9 mouse cellular contexts compared by ENCODE assay signal in the genomic region with DNA sequence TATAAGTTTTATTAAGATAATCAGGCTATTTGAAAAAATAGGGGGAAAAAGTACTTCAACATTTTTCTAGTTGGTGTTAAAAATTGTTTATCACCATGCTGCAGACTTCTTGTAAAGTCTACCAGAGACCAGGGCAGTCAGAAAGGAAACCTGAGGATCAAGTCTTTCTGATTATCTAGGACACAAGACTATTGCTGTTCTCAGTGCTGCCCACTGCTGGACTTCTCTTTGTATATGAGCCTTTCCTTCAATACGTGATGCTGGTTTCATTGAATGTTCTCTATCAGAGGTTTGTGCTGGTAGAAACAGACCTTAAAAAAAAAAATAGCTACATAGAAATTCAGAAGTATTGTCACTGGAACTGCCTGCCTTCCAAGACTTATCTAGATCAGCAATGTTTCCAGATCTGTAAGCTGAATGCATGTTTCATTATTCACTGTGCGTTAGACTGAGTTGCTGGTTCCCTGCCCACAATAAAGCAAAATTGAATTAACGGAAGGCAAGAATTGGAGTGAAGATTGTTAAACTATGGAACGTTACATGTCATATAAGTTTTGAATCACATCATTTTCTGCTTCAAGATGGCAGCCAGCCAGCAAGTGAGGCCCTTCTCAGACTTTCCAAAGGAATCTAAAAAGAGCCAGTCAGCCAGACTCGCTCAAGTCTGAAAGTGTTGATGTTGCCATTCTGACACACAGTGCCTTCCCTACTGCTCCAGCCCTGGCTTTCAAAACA. TPM values are rescaled to one million over a fixed set of nuclear protein-coding genes. Genes with fewer than 3 reads are reported as not detected.
A peak's percentile ranks its signal among the peaks of the same experiment; 100 is the strongest.
DNase-seq lines count a peak whose midpoint lies in the region; ATAC-seq and TF ChIP-seq lines count a peak whose summit lies in the region.
"Had no signal": no experiment of that assay in that cellular context is flagged by ENCODE, and none has a peak within 500 bp of the region (broad histone marks: within the 10 kb centered on the region; RNA-seq: fewer than 3 reads in every experiment).

No protein-coding gene starts in this region.

- H3K4me1 ChIP-seq in heart, embryonic 13.5 days: peaks cover 24% of the 10 kb centered on the region
- peaks cover 11% of the 10 kb centered on the region for H3K4me1 ChIP-seq in thymus, adult 2 months (replicated peaks; ENCODE audit: control insufficient read depth, insufficient read depth, low read length)
- H3K4me1 ChIP-seq in stomach, postnatal 0 days (replicated peaks; ENCODE audit: control insufficient read depth, insufficient read depth): no peaks in the 10 kb centered on the region
- no peaks in the 10 kb centered on the region for H3K4me1 ChIP-seq in forebrain, embryonic 13.5 days

- 60% methylated on average over 5 of the region's 5 CpGs for WGBS in heart, embryonic 13.5 days
- WGBS in thymus, adult 2 months: 92% methylated on average over 5 of the region's 5 CpGs
- WGBS in stomach, postnatal 0 days: 49% methylated on average over 5 of the region's 5 CpGs
- 80% methylated on average over 5 of the region's 5 CpGs for WGBS in forebrain, embryonic 13.5 days

- TF ChIP-seq EP300 in stomach, postnatal 0 days (optimal IDR thresholded peaks at IDR 0.05): no peak

- ATAC-seq in heart, embryonic 13.5 days (ENCODE audit: extremely low read depth, insufficient number of reproducible peaks, low FRiP score, low TSS enrichment): no peak
- no peak for ATAC-seq in stomach, postnatal 0 days (ENCODE audit: low FRiP score, low TSS enrichment)
- ATAC-seq in forebrain, embryonic 13.5 days: no peak
- ATAC-seq: activated CD4-positive, CD25-positive, alpha-beta regulatory T cell, adult 4 months had no signal

- no peak for TF ChIP-seq POLR2A in thymus, adult 2 months (IDR thresholded peaks at IDR 0.05; ENCODE audit: control insufficient read depth, extremely low read depth, insufficient read depth, low read length, poor library complexity)

- no peak overlapping the region for H3K4me3 ChIP-seq in heart, embryonic 13.5 days
- no peak overlapping the region for H3K4me3 ChIP-seq in thymus, adult 2 months (ENCODE audit: control insufficient read depth, insufficient read depth, low read length)
- H3K4me3 ChIP-seq in stomach, postnatal 0 days (ENCODE audit: low read depth, low read length): no peak overlapping the region
- no peak overlapping the region for H3K4me3 ChIP-seq in forebrain, embryonic 13.5 days

- H3K9ac ChIP-seq in heart, embryonic 13.5 days: no peak overlapping the region
- no peak overlapping the region for H3K9ac ChIP-seq in stomach, postnatal 0 days (ENCODE audit: low read length)
- H3K9ac ChIP-seq in forebrain, embryonic 13.5 days: no peak overlapping the region

- H3K4me2 ChIP-seq in heart, embryonic 13.5 days: no peak overlapping the region
- no peak overlapping the region for H3K4me2 ChIP-seq in stomach, postnatal 0 days (replicated peaks; ENCODE audit: low read depth)
- H3K4me2 ChIP-seq in forebrain, embryonic 13.5 days: no peak overlapping the region

- no peaks in the 10 kb centered on the region for H3K9me3 ChIP-seq in heart, embryonic 13.5 days
- H3K9me3 ChIP-seq in stomach, postnatal 0 days (ENCODE audit: control insufficient read depth, low read length): no peaks in the 10 kb centered on the region
- no peaks in the 10 kb centered on the region for H3K9me3 ChIP-seq in forebrain, embryonic 13.5 days (replicated peaks)

- DNase-seq in heart, adult 11 months: no peak
- peak; percentile 37 for DNase-seq in thymus, postnatal 4 days
- DNase-seq in thymus, adult 2 months: no peak
- peak; percentile 44 for DNase-seq in kidney, postnatal 14 days
- DNase-seq in stomach, postnatal 0 days (ENCODE audit: low spot score): peak; percentile 40
- DNase-seq in frontal cortex, adult 2 months (ENCODE audit: extremely low spot score in 1 of 2, low spot score in 1 of 2): no peak

- no peaks in the 10 kb centered on the region for H3K36me3 ChIP-seq in heart, embryonic 13.5 days
- H3K36me3 ChIP-seq in thymus, adult 2 months (ENCODE audit: control insufficient read depth, insufficient read depth, low read length): no peaks in the 10 kb centered on the region
- no peaks in the 10 kb centered on the region for H3K36me3 ChIP-seq in stomach, postnatal 0 days (ENCODE audit: control insufficient read depth, insufficient read depth, low read length)
- H3K36me3 ChIP-seq in forebrain, embryonic 13.5 days (ENCODE audit: poor library complexity, severe bottlenecking): no peaks in the 10 kb centered on the region

- no peaks in the 10 kb centered on the region for H3K27me3 ChIP-seq in heart, embryonic 13.5 days (replicated peaks)
- H3K27me3 ChIP-seq in thymus, adult 2 months (ENCODE audit: control insufficient read depth, insufficient read depth, low read length): no peaks in the 10 kb centered on the region
- no peaks in the 10 kb centered on the region for H3K27me3 ChIP-seq in stomach, postnatal 0 days (ENCODE audit: control insufficient read depth, insufficient read depth, low read length)
- no peaks in the 10 kb centered on the region for H3K27me3 ChIP-seq in forebrain, embryonic 13.5 days

- peak overlapping the region; percentile 42; the same call in 1 of the 2 replicates for H3K27ac ChIP-seq in heart, embryonic 13.5 days (replicated peaks)
- H3K27ac ChIP-seq in thymus, adult 2 months (ENCODE audit: control insufficient read depth, insufficient read depth, low read length): no peak overlapping the region
- H3K27ac ChIP-seq in stomach, postnatal 0 days (replicated peaks): no peak overlapping the region
- H3K27ac ChIP-seq in forebrain, embryonic 13.5 days: no peak overlapping the region

- TF ChIP-seq CTCF in thymus, adult 2 months (IDR thresholded peaks at IDR 0.05; ENCODE audit: borderline replicate concordance, control insufficient read depth, extremely low read depth, insufficient read depth, low read length, poor library complexity): no peak
- peak; percentile 78 for TF ChIP-seq CTCF in stomach, postnatal 0 days (IDR thresholded peaks at IDR 0.05; ENCODE audit: low read depth)

RNA-seq across cellular contexts. Expression of a gene that starts 21.0 kb away (rescaled TPM):
- polyA plus RNA-seq in heart, embryonic 13.5 days (2015; fragmentation: Nextera tagmentation; extraction: Ambion mirVana): 16.9 and 17.0 TPM in 2 replicates
- polyA plus RNA-seq in thymus, adult 2 months (2012; rRNA removed): 3.3 and 3.7 TPM in 2 replicates
- 13.0 and 13.9 TPM in 2 replicates for polyA plus RNA-seq in stomach, postnatal 0 days (2015; fragmentation: Nextera tagmentation; extraction: Ambion mirVana)
- polyA plus RNA-seq in forebrain, embryonic 13.5 days (2015; fragmentation: Nextera tagmentation; extraction: Ambion mirVana): 22.6 and 23.5 TPM in 2 replicates
- polyA plus RNA-seq in frontal cortex, adult 2 months (2012; rRNA removed): 12.0 and 12.6 TPM in 2 replicates

RNA-seq across cellular contexts. Expression of a gene that starts 32.6 kb away (rescaled TPM):
- polyA plus RNA-seq in heart, embryonic 13.5 days (2015; fragmentation: Nextera tagmentation; extraction: Ambion mirVana): 0.23 and 0.51 TPM in 2 replicates
- 0.27 and 0.47 TPM in 2 replicates for polyA plus RNA-seq in thymus, adult 2 months (2012; rRNA removed)
- 5.4 and 6.5 TPM in 2 replicates for polyA plus RNA-seq in stomach, postnatal 0 days (2015; fragmentation: Nextera tagmentation; extraction: Ambion mirVana)
- polyA plus RNA-seq in forebrain, embryonic 13.5 days (2015; fragmentation: Nextera tagmentation; extraction: Ambion mirVana): 0.10 TPM in 1 of 2 replicates, not detected in the other
- polyA plus RNA-seq in frontal cortex, adult 2 months (2012; rRNA removed): 3.4 and 4.0 TPM in 2 replicates

Comparison
In these comparisons a context has a peak if more than half of its experiments do, and no peak if none do; other contexts are left out.
1. DNase-seq: peak in thymus, postnatal 4 days (single experiment), kidney, postnatal 14 days (single experiment) and stomach, postnatal 0 days (single experiment); none in heart, adult 11 months (single experiment), thymus, adult 2 months (single experiment) and frontal cortex, adult 2 months (0 of 2).